Mouse (Mus musculus): ENCODE data around the gene Rab1a. TPM values are rescaled to one million over a fixed set of nuclear protein-coding genes. Genes with fewer than 3 reads are reported as not detected.

Gene Rab1a
- polyA plus RNA-seq, 1 experiment from 2014 or later: 174 TPM

DNA sequence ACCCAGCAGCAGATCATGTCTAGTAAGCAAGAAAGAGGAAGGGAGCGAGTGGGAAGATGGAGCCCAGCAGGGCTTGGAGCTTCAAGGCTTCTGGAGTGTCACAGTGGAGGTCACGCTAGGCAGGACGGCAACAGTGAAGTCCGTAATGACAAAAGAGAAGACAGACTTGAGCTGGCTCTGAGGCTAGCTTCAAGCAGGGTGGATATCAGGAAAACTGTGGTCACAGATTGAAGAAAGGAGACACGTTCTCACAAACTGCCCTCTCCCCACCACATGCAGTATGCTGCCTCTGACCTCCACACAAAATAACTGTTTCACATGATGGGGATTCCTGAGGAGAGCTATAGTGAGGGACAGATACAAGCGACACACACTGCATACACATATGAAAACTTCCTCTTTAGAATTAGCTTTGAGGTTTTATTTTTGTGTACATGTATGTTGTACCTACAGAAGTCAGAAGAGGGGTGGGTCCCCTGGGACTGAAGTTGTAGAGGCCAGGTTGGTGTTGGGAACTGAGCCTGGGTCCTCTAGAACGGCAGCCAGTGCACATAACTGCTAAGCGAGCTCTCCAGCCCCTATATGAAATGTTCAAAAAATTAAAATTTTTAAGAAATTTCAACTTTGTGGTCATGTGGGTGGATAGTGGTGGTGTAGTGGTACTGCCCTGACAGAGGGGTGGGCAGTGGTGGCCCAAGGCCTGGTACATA, 46.1 kb downstream of the Rab1a start:
- no peak for DNase-seq (ENCODE audit: low read depth, low spot score)
- no peaks in the 10 kb centered on the region for H3K27me3 ChIP-seq
- ATAC-seq: no peak
- no peak for TF ChIP-seq CTCF (IDR thresholded peaks at IDR 0.05)
- POLR2A ChIA-PET: no interaction called here
- in situ Hi-C loops (cut with MboI; ENCODE audit: low pct_unique_long_range_greater_than_20kb): no loop called here
- CTCF ChIA-PET: interaction anchor here (0.8 to 2.7 kb wide), 3 partner anchors 14 to 86 kb away, joined by 3 to 9 read pairs (median 3); partner anchors contain the start of gene Slc1a4

DNA sequence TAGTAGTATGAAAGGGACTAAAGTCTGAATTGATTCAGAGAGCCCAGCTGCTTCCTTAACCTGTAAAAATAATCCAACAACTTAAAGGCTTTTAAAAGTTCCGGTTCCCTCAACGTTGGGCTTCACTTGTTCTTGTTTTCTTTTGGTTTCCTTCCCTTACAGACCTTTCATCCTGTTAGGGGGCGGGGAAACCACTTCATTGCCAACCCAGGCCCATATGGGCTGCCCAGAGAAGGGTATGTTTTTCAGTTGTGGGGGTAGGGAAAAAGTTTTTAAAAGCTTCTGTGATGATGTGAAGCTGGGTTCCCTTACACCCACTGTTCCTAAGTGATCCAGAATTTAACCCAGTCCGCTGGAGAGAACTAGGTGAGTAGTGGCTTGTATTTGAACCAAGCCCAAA, 47.0 kb downstream of the Rab1a start:
- H3K27me3 ChIP-seq: no peaks in the 10 kb centered on the region
- ATAC-seq (no peak), DNase-seq (ENCODE audit: low read depth, low spot score) (no peak)
- in situ Hi-C loops (cut with MboI; ENCODE audit: low pct_unique_long_range_greater_than_20kb): no loop called here
- TF ChIP-seq CTCF (IDR thresholded peaks at IDR 0.05): no peak
- CTCF ChIA-PET: interaction anchor here (2.7 kb wide), 1 partner anchor 85 kb away, joined by 9 read pairs; the partner anchor contains the start of gene Slc1a4
- POLR2A ChIA-PET: no interaction called here

DNA sequence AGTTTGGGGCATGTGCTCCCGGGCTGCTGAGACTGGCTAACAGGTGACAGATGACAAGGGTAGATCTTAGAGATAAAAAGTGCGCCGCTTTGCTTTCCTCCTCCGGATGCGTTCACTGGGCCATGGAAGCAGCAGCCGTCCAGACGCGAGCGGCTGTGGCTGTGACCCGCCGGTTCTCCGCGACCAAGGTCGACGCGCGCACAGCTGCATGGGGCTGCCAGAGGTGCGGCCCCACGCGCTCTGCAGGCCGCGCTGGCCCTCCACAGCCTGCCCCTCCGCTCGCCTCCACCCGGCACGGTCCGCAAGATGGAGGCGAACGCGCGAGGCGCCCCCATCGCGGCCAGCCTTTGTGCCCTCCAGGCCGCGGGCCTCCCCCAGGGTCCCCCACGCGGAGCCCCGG, 47.6 kb downstream of the Rab1a start:
- no peak for DNase-seq (ENCODE audit: low read depth, low spot score)
- ChIA-PET CTCF (interaction anchor here (1.3 to 2.7 kb wide), 2 partner anchors 14 to 84 kb away, joined by 3 to 9 read pairs; partner anchors contain the start of gene Slc1a4), POLR2A (interaction anchor here (0.7 to 0.9 kb wide), 2 partner anchors 9 to 64 kb away, joined by 3 read pairs; no protein-coding TSS in a partner anchor)
- H3K27me3 ChIP-seq: no peaks in the 10 kb centered on the region
- peak; percentile 42 for ATAC-seq
- in situ Hi-C loops (cut with MboI; ENCODE audit: low pct_unique_long_range_greater_than_20kb): no loop called here
- no peak for TF ChIP-seq CTCF (IDR thresholded peaks at IDR 0.05)

DNA sequence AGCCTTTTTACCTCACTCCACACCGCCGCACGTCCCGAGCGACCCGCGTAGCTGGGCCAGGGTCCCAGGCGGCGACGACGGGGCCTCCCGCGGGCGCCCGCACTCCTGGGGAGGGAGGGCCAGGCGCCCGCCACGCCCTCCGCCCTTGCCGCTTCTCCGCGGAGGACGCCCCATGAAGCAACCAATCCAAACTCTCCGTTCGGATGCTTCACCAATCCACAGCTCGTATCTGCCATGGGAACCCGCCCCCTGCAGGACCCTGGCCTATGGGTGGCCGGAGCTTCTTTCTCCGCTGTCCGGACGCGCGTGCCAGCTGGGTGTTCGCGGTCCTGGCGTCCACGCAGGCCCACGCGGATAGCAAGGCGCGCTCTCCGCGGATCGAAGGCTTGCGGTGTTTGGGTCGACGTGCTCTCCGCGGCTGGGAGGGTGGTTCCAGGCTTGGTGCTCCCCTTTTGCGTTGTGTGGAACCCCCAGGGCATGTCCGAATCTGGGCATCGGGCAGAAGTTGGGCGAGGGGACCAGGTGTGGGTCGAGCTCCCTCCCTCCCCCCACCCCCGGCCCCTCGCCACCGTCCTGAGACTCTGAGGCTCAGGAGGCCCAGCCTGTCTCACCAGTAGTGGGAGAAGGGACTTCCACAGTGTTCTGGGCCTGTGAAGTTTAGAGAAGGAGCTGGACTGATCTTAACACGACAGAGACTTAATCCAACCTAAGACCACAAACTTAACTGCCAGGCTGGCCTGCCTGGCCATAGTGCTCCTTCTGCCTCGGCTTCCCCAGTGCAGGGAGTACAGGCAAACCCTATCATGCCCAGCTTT, 48.3 kb downstream of the Rab1a start, which contains the start of gene Cep68:
TSS of gene Cep68 (minus strand) at position 134 of the 815 bp plus-strand sequence.
- ChIA-PET POLR2A (interaction anchor here (0.6 to 0.9 kb wide), 5 partner anchors 9 to 262 kb away, joined by 3 read pairs; partner anchors contain the start of gene Slc1a4), CTCF (interaction anchor here (1.3 to 2.7 kb wide), 3 partner anchors 14 to 84 kb away, joined by 3 to 9 read pairs (median 6); partner anchors contain the start of gene Slc1a4)
- no peak for TF ChIP-seq CTCF (IDR thresholded peaks at IDR 0.05)
- DNase-seq (ENCODE audit: low read depth, low spot score): peak; percentile 80
- in situ Hi-C loops (cut with MboI; ENCODE audit: low pct_unique_long_range_greater_than_20kb): loop anchor here (25.0 kb wide), 1 partner anchor 112 kb away; no protein-coding TSS in a partner anchor
- H3K27me3 ChIP-seq: no peaks in the 10 kb centered on the region
- peak; percentile 98 for ATAC-seq

DNA sequence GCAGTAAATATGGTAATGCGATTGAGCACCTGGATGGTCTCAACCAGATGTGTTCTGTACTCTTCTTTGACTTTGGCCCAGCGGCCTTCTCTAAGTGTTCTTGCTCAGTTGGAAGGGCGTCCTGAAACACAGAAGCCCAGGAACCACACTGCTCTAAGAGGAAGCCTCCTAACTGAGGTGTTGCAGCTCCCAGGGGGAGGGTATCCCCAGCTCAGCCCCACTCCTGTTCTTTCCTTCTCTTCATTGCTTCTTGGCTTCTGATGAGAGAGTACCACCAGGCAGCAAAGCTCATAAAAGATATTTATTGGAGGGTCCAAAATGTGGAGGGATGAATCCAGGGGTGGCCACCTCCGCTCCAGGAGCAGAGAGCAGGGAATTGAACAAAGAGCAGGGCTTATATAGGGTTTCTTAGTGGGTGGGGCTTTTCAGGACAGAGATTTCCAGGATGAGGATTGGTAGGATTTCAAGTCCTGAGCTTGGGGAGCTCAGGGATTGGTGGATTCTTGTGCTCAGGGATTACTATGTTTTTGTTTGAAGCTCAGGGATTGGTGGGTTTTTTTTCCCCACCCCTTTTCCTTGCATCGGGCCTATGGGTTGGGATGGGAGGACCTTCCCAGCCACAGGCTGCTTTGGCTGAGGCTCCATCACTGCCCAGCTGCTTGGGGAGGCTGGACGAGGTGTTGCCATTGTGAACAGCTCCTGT, 49.4 kb downstream of the Rab1a start:
- in situ Hi-C loops (cut with MboI; ENCODE audit: low pct_unique_long_range_greater_than_20kb): loop anchor here (25.0 kb wide), 1 partner anchor 113 kb away; no protein-coding TSS in a partner anchor
- CTCF ChIA-PET: interaction anchor here (0.9 to 2.2 kb wide), 3 partner anchors 30 to 82 kb away, joined by 3 to 6 read pairs (median 3); partner anchors contain the start of gene Slc1a4
- POLR2A ChIA-PET: no interaction called here
- ATAC-seq (no peak), DNase-seq (ENCODE audit: low read depth, low spot score) (no peak)
- TF ChIP-seq CTCF (IDR thresholded peaks at IDR 0.05): no peak
- no peaks in the 10 kb centered on the region for H3K27me3 ChIP-seq

DNA sequence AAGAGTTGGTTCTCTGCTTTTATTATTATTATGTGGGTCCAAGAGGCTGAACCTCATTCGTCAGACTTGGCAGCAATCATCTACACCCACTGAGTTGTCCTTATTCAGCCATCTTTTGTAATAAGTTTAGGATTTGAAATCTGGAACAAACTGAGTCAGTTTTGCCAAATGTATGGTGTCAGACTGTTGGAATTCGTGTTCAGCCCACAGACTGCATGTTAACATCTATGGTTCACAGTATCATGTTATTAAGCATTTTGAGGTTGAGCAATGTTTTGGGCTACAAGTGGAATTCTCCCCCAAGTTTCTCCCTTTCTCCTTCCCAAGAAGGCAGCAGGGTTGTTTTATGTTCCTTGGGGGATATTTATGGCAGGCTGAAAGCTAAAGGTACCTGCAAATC, 51.9 kb downstream of the Rab1a start:
- ATAC-seq (no peak), DNase-seq (ENCODE audit: low read depth, low spot score) (peak; percentile 34)
- CTCF ChIA-PET: interaction anchor here (0.7 to 1.6 kb wide), 3 partner anchors 9 to 422 kb away, joined by 3 to 5 read pairs (median 4); no protein-coding TSS in a partner anchor
- TF ChIP-seq CTCF (IDR thresholded peaks at IDR 0.05): no peak
- POLR2A ChIA-PET: interaction anchor here (0.6 kb wide), 1 partner anchor 77 kb away, joined by 3 read pairs; no protein-coding TSS in a partner anchor
- in situ Hi-C loops (cut with MboI; ENCODE audit: low pct_unique_long_range_greater_than_20kb): loop anchor here (25.0 kb wide), 1 partner anchor 116 kb away; no protein-coding TSS in a partner anchor
- no peaks in the 10 kb centered on the region for H3K27me3 ChIP-seq

DNA sequence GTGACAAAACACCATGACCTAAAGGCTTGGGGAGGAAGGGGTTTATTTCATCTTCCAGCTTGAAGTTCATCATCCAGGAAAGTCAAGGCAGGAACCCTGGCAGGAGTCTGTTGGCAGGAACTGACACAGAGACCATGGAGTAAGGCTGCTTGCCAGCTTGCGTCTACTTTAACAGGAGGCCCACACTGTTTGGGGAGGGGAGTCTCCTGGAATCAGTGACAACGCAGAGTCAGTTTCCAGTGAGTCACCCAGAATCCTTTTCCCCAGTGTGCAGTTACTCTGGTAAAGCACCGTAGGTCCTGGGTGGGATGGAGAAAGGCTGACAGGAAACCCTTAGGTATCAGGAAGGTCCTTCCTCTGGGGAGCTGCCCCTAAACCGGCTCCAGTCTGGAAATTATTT, 53.6 kb downstream of the Rab1a start:
- ChIA-PET POLR2A (no interaction called here), CTCF (interaction anchor here (0.9 kb wide), 1 partner anchor 8 kb away, joined by 6 read pairs; no protein-coding TSS in a partner anchor)
- ATAC-seq: no peak
- no peak for TF ChIP-seq CTCF (IDR thresholded peaks at IDR 0.05)
- no peak for DNase-seq (ENCODE audit: low read depth, low spot score)
- in situ Hi-C loops (cut with MboI; ENCODE audit: low pct_unique_long_range_greater_than_20kb): loop anchor here (25.0 kb wide), 1 partner anchor 117 kb away; no protein-coding TSS in a partner anchor
- H3K27me3 ChIP-seq: no peaks in the 10 kb centered on the region

DNA sequence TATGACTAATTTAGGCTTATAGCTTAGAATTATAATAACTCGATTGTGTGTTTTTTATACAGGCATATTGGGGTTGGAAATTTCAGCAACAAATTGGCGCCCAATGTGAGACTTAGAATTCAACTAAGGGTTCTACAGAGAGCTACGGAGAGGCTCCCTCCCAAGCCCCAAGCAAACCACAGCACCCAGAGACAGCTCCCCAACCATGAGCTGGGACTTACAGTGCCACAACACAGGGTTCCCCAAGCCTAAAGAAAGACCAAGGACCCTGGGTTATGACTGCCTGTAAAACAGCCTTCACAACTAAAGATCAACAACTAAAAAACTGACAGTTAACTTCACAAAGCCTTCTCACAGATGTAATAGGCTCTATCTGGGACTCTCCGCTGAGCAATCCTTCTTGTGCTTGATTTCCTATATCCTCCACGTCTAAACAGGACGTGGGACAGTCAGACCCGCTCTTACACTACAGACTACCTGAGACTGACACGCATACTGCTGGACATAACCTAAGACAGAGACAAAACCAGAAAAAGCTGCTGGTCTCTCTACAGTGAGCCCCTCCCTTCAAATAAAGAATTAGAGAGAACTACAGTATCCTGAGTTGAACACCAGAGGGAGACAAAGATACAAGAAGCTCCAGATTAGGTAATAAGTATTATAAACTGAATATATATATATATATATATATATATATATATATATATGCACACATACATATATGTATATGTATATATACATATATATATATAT, 61.6 kb downstream of the Rab1a start:
- H3K27me3 ChIP-seq: no peaks in the 10 kb centered on the region
- peak; percentile 38 for TF ChIP-seq CTCF (IDR thresholded peaks at IDR 0.05)
- ATAC-seq (no peak), DNase-seq (ENCODE audit: low read depth, low spot score) (no peak)
- ChIA-PET CTCF (interaction anchor here (0.9 to 2.4 kb wide), 13 partner anchors 8 to 500 kb away, joined by 3 to 21 read pairs (median 4); partner anchors contain the start of genes Cep68 and Slc1a4), POLR2A (interaction anchor here (0.6 to 2.1 kb wide), 2 partner anchors 70 to 135 kb away, joined by 3 to 5 read pairs; partner anchors contain the start of gene Slc1a4)
- in situ Hi-C loops (cut with MboI; ENCODE audit: low pct_unique_long_range_greater_than_20kb): loop anchor here (25.0 kb wide), 1 partner anchor 126 kb away; no protein-coding TSS in a partner anchor

DNA sequence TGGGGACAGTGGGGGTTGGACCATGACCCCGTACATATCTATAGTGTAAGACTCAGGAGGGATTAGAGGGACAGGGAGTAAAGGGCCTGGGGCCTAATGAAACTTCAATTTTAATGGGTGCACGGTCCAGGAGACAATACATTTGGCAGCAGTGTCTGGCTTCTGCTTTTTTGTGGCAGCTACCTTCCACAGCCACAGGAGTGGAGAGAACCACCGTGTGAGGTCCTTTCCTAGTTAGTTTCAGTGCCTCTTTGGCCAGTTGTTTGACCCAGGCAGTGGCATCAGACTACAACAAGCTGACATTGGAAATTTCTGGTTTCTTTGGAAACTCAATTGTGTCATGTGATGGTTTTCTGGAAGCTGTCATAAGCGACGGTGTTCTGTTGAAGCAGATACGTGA, 68.7 kb downstream of the Rab1a start:
- TF ChIP-seq CTCF (IDR thresholded peaks at IDR 0.05): no peak
- DNase-seq (ENCODE audit: low read depth, low spot score) (no peak), ATAC-seq (no peak)
- ChIA-PET CTCF (no interaction called here), POLR2A (no interaction called here)
- no peaks in the 10 kb centered on the region for H3K27me3 ChIP-seq
- in situ Hi-C loops (cut with MboI; ENCODE audit: low pct_unique_long_range_greater_than_20kb): loop anchor here (5.0 to 25.0 kb wide), 2 partner anchors 127 to 133 kb away; no protein-coding TSS in a partner anchor

All from Patski (cell line).